Mouse (Mus musculus) CD4-positive helper T cell, adult 2 months (primary cell): ENCODE measurements around the gene Fhit.

Experiments
- DNase-seq: peaks from one replicate; pipeline ENCODE4 v3.0.0-alpha.2; 2012; ENCODE audit warnings: low read depth, missing footprints, low spot score

The Fhit gene

DNA sequence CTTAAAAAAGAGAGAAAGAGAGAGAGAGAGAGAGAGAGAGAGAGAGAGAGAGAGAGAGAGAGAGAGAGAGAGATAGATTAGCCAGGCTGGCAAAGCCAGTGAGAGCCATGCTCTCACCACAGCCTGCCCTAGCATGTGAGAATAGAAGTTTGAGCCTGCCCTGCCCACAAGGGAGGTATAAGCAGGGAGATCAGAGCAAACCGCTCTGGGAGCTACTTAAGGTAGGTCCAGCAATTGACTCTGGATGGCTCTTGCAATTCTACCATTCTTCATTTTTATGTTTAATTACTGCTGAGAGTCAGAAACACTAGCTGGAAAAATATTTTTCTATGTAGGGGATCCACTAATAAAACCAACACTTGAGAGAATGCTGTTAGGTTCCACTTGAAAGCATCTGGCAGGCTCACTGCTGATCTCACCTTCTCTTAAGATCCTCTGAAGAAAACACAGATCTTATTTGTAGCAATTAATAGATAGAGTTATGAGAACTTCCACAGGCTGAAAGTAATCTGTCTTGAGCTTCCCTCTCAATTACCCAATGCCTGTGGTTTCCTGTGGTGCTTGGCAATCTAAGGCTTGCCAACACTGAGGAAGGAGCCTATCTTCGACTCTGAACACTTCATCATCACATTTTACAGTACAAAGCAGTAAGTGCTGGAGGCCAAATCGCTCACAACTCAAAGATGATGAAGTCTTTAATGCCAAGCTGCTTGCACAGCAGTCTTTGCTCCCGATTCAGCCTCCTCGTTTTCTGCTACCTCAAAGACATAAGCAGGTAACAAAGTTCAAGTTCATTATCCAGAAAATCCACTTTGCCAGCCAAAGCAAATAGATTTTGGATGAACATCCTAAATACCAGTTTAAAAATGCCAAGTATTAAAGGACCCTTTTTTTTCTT is 793.8 kb downstream of the Fhit start:
- no peak for DNase-seq

- no peak for DNase-seq
Observed at GRCm38 (mm10) chr14:10366808-10367207, 795.0 kb downstream of the Fhit start.

GRCm38 (mm10) chr14:10364281-10364680 is 797.6 kb downstream of the Fhit start:
- no peak for DNase-seq

GRCm38 (mm10) chr14:10363306-10363705 is 798.5 kb downstream of the Fhit start:
- DNase-seq, result no peak

DNA sequence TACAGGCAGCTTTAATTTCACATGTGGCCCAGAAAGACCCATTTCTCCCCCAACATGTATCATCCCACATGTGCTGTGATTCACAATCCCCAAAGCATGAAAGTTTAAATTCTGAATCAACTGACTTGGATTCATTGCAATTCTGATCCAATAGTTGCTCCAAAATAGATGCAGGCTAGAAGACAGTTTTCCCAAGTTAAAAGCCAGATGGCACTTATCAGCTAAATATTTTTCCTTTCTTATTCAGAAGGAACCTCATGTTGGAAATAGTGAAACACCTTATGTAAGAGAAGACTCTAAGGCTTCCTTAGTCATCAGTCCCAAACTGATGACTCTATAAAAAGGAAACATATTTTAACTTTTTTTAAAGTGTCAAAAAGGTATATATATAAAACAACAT is 815.9 kb downstream of the Fhit start:
- no peak for DNase-seq

DNA sequence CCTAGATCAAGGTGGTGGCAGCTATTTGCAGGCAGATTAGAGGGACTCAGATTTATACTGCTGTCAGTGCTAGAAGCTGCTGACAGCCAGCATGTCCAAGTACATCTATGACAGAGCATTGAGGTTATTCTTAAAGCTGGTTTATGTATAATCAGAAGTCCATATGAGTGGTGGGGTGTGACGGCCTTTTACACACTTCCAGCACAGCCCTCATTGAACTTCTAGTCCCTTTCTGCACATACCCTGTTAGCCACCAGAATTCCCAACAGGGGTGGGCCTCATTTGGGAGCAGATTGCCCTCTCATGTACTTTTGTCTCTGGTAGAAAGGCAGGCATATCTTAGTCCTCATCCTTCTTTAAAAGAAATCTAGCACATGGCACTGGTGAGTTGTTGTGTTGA is 817.8 kb downstream of the Fhit start:
- DNase-seq, result no peak

DNA sequence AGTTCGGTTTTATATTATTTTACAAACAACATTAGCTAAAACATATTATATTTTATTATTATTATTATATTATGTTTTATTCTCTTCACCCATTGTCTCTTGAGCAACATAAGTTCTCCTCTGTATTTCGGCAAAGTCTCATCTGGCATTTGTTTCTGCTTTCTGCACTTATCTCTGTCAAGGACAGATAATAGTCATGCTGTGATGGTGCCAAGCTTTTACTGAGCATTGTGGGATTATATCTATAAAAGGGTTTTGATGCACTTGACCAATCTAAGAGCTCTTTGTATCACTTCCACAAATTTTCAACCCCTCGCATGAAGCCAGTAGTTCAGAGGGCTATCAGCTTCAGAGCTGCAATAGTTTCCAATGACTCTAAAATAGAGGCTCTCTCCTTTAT is 845.1 kb downstream of the Fhit start:
- DNase-seq, result no peak

DNA sequence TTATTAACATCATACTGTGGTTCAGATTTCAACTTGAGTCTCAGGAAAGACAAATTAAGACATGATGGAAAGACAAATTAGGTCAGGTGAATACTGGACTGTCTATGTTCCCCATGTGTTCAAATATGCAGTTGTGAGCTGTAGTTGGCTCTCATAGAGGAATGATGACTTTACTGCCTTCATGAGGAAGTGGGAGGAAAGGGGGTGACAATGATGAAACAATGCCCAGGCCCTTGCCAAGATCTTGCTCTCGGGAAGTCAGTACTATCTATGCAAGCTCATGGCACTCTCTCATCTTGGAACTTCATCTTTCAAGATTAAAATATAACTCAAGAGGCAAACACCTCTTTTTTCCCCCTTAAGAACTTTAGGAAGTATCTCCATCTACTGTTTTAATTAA is 849.6 kb downstream of the Fhit start:
- DNase-seq, result no peak

GRCm38 (mm10) chr14:10305286-10305685 is 856.5 kb downstream of the Fhit start:
- DNase-seq, result no peak

GRCm38 (mm10) chr14:10301497-10301896 is 860.3 kb downstream of the Fhit start:
- peak; percentile 62 for DNase-seq

GRCm38 (mm10) chr14:10300914-10301313 is 860.9 kb downstream of the Fhit start:
- peak; percentile 40 for DNase-seq

DNA sequence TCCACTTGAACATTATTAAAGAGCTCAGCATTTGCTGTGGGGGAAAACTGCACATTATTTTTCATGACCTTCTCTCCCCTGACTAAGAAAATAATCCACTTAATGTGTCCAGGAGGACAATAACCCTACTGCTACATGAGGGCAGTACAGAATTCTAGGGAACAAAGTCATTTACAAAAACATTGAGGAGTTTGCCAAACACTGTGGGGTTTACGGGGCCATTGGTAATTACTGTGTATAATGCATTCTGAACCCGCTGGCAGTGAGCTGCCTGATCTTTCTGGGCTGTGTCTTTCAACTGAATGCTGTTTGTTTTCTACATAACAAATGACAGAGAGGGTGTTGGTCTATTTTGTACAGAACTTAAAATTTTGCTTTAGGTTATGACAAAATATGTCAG is 862.8 kb downstream of the Fhit start:
- DNase-seq, result no peak

- DNase-seq, result no peak
Observed at GRCm38 (mm10) chr14:10289043-10289442, 872.8 kb downstream of the Fhit start.

DNA sequence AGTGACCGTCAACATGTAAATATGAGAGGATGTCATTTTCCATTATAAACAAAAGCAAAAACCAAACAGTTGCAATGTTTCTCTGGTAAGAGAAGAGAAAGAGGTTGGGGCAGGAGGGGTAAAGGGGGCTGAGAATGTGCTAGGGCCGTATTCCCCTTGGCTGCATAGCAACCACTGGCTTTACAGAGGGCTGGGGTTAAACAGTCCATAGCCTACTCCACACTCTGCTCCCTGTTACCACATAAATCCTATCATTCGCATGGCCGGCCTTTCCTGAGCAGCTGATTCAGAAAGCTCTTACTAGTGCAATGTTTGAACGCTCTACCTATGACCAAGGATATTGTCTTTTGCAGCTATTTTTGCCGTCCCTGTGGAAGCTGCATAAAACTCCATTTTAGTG is 875.8 kb downstream of the Fhit start:
- DNase-seq, result no peak

DNA sequence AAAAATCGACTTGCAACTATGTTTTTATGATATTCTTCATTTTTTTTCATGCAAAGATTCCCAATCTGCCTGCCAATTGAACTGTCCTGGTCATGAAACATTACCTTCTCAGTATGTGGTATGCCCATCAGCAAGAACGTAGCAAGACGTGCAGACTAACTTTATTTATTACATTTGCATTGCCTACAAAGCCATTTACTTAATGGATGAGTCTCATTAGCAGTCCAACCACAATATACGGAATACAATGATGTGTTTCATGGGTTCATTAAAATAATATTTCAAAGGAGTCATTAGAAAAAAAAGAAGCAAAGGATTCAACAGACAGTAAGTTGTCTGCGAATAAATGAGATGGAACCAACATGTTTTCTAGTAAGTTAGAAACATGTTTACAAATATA is 933.1 kb downstream of the Fhit start:
- DNase-seq, result no peak

- no peak for DNase-seq
Observed at GRCm38 (mm10) chr14:10221847-10222246, 940.0 kb downstream of the Fhit start.

- DNase-seq, result no peak
Observed at GRCm38 (mm10) chr14:10213216-10213615, 948.6 kb downstream of the Fhit start.

DNA sequence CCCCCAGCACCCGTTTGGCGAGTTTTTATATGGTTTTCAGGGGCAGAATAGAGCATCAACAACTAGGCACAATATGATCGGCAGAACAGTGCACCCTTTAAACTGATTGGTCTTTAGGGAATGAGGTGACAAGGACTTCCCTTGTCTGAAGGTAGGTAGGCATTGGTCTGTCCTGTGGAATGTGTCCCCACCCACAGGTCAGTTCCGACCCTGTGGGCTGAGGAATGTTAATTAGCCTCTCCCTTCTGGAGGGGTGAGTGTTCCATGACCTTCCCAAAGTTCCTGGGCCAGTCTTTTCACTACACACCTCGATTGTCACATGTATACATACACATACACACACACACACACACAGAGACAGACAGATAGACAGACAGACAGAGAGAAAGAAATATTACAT is 950.7 kb downstream of the Fhit start:
- DNase-seq, result no peak

DNA sequence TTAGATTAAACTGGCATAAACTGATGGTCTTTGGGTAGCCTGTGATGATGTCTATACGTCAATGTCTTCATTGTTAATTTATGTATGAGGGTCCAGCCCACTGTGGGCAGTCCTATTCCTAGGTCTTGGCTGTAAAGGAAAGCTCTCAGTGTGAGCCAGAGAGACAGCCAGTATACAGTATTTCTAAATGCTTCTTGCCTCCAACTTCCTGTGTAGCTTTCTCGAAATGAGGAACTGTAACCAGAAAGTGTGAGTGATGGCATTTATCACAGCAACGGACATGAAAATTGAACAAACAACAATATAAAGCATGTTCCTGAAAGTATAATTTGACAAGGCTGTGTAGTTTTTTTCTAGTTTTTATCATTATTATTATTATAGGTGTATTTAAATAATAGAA is 952.8 kb downstream of the Fhit start:
- DNase-seq, result no peak

GRCm38 (mm10) chr14:10205699-10206098 is 956.1 kb downstream of the Fhit start:
- DNase-seq, result no peak

DNA sequence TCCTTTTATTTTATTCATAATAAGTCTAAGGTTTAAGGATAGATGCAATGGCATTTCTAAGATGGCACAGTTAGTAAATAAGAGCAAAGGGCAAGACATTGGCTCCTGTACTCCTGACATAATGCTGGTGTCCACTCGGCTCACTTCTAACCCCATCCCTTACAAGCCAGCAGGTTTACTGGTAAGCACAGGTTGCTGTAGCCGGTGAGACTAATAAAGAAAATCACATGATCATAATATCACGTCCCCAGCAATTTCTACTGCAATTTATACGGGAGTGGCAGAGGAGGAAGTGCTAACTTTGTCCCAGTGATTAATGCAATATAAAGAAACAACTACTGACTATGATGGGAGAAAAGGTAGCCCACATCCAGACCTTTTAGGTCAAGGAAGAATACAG is 956.5 kb downstream of the Fhit start:
- no peak for DNase-seq

GRCm38 (mm10) chr14:10194130-10194529 is 967.7 kb downstream of the Fhit start:
- DNase-seq, result no peak

GRCm38 (mm10) chr14:10171761-10172160 is 990.1 kb downstream of the Fhit start:
- DNase-seq, result no peak
